23 mouse cellular contexts compared by ENCODE assay signal in genomic region chr14:55323897-55324296, GRCm38 (mm10).
A peak's percentile ranks its signal among the peaks of the same experiment; 100 is the strongest.
DNase-seq lines count a peak whose midpoint lies in the region; ATAC-seq and TF ChIP-seq lines count a peak whose summit lies in the region.
"Had no signal": no experiment of that assay in that cellular context is flagged by ENCODE, and none has a peak within 500 bp of the region (broad histone marks: within the 10 kb centered on the region; RNA-seq: fewer than 3 reads in every experiment).

No protein-coding gene starts in this region.

- TF ChIP-seq EP300 in liver, embryonic 14.5 days (IDR thresholded peaks at IDR 0.05; ENCODE audit: low read depth): peak; percentile 82

- peaks cover 9% of the 10 kb centered on the region for H3K4me1 ChIP-seq in heart, embryonic 10.5 days
- H3K4me1 ChIP-seq in liver, embryonic 14.5 days (replicated peaks; ENCODE audit: control insufficient read depth in 2 of 2, insufficient read depth in 2 of 2, low read length in 1 of 2): peaks cover 13 to 22% of the 10 kb centered on the region in 2 experiments
- H3K4me1 ChIP-seq: embryonic facial prominence, embryonic 13.5 days; forebrain, embryonic 13.5 days; hindbrain, embryonic 13.5 days had no signal

- H3K9ac ChIP-seq in liver, embryonic 14.5 days (replicated peaks): no peak overlapping the region
- H3K9ac ChIP-seq: embryonic facial prominence, embryonic 13.5 days; forebrain, embryonic 13.5 days; heart, embryonic 15.5 days; hindbrain, embryonic 13.5 days had no signal

- intact Hi-C loops in left cerebral cortex, postnatal 36 days (cut with DNase I): no loop called here
- intact Hi-C loops in left cerebral cortex, postnatal 14 days (cut with DNase I): no loop called here

- H3K9me3 ChIP-seq in heart, embryonic 10.5 days: no peaks in the 10 kb centered on the region
- H3K9me3 ChIP-seq in liver, embryonic 14.5 days (ENCODE audit: control insufficient read depth, low read length): no peaks in the 10 kb centered on the region
- H3K9me3 ChIP-seq: embryonic facial prominence, embryonic 13.5 days; forebrain, embryonic 13.5 days; G1E; heart, embryonic 15.5 days; hindbrain, embryonic 13.5 days had no signal

- H3K27me3 ChIP-seq in heart, embryonic 10.5 days (ENCODE audit: insufficient read depth, poor library complexity, severe bottlenecking): no peaks in the 10 kb centered on the region
- no peaks in the 10 kb centered on the region for H3K27me3 ChIP-seq in liver, embryonic 14.5 days (ENCODE audit: control insufficient read depth, insufficient read depth, low read length)
- H3K27me3 ChIP-seq: embryonic facial prominence, embryonic 13.5 days; forebrain, embryonic 13.5 days; heart, embryonic 15.5 days; hindbrain, embryonic 13.5 days had no signal

- peak overlapping the region; percentile 30 for H3K4me2 ChIP-seq in liver, embryonic 14.5 days (ENCODE audit: low read depth)
- H3K4me2 ChIP-seq: embryonic facial prominence, embryonic 13.5 days; forebrain, embryonic 13.5 days; heart, embryonic 11.5 days; heart, embryonic 15.5 days; hindbrain, embryonic 13.5 days had no signal

- no peak for DNase-seq in heart, embryonic 10.5 days (ENCODE audit: low spot score)
- no peak for DNase-seq in heart, adult 8-10 months (ENCODE audit: low spot score)
- peak; percentile 12 for DNase-seq in liver
- peak in 2 of 3 experiments; percentile 53 to 56 for DNase-seq in liver, embryonic 14.5 days (ENCODE audit: low read depth in 3 of 3, low spot score in 3 of 3)
- DNase-seq in urinary bladder, postnatal 36 days (ENCODE audit: low spot score in 2 of 2): no peak
- DNase-seq in left cerebral cortex, postnatal 36 days (ENCODE audit: low spot score in 2 of 2): no peak
- DNase-seq in left cerebral cortex, postnatal 14 days (ENCODE audit: low spot score in 2 of 2): no peak
- DNase-seq: adrenal gland, postnatal 10 days; B cell, adult 2 months; cerebellum, adult 11 months; cerebellum, adult 8-10 months; cerebellum, postnatal 25 days; gastrocnemius, postnatal 36 days; heart, adult 11 months; heart, postnatal 14 days had no signal

- ATAC-seq in liver, embryonic 14.5 days (ENCODE audit: insufficient read depth): peak; percentile 97
- peak; percentile 93 for ATAC-seq in megakaryocyte progenitor cell, adult 5-6 weeks (replicated peaks; ENCODE audit: poor library complexity)
- ATAC-seq: CD4-positive, CD25-positive, alpha-beta regulatory T cell, adult 4 months; forebrain, embryonic 13.5 days had no signal

- H3K36me3 ChIP-seq in heart, embryonic 10.5 days: no peaks in the 10 kb centered on the region
- no peaks in the 10 kb centered on the region for H3K36me3 ChIP-seq in liver, embryonic 14.5 days (replicated peaks; ENCODE audit: control insufficient read depth, insufficient read depth, low read depth)
- H3K36me3 ChIP-seq: embryonic facial prominence, embryonic 13.5 days; G1E; heart, embryonic 15.5 days; hindbrain, embryonic 13.5 days had no signal

- TF ChIP-seq CTCF in liver, embryonic 14.5 days (IDR thresholded peaks at IDR 0.05; ENCODE audit: low read depth): no peak

- H3K4me3 ChIP-seq in heart, embryonic 10.5 days: no peak overlapping the region
- no peak overlapping the region for H3K4me3 ChIP-seq in liver, embryonic 14.5 days (ENCODE audit: insufficient read depth in 1 of 2, low read depth in 2 of 2, low read length in 2 of 2)
- H3K4me3 ChIP-seq: embryonic facial prominence, embryonic 13.5 days; forebrain, embryonic 13.5 days; heart, embryonic 15.5 days; hindbrain, embryonic 13.5 days had no signal

- H3K27ac ChIP-seq in heart, embryonic 10.5 days: peak overlapping the region; percentile 36; the same call in 1 of the 2 replicates
- H3K27ac ChIP-seq in liver, embryonic 14.5 days: peak overlapping the region; percentile 63
- H3K27ac ChIP-seq: embryonic facial prominence, embryonic 13.5 days; forebrain, embryonic 13.5 days; heart, embryonic 15.5 days; hindbrain, embryonic 13.5 days had no signal

Comparison
In these comparisons a context has a peak if more than half of its experiments do, and no peak if none do; other contexts are left out.
1. DNase-seq: peak in liver (single experiment) and liver, embryonic 14.5 days (2 of 3); none in heart, embryonic 10.5 days (single experiment), heart, adult 8-10 months (single experiment), urinary bladder, postnatal 36 days (0 of 2), left cerebral cortex, postnatal 36 days (0 of 2) and left cerebral cortex, postnatal 14 days (0 of 2).